Mouse (Mus musculus) small intestine, adult 2 months (tissue): ENCODE data around the gene Hist1h4a.

Experiments
- CTCF ChIP-seq: fragments of 200-500 bp; IDR thresholded peaks from 2 replicates; pipeline ENCODE4 v1.5.1; 2012; ENCODE audit warnings: low read depth, mild to moderate bottlenecking, control low read depth, inconsistent platforms, low read length, moderate library complexity, mixed read lengths; ENCODE audit not compliant: insufficient replicate concordance, insufficient read length; ENCODE audit errors: extremely low read depth
- POLR2A ChIP-seq: fragments of 200-500 bp; IDR thresholded peaks from 2 replicates; pipeline ENCODE4 v1.6.1; 2012; ENCODE audit warnings: low read depth, mild to moderate bottlenecking, control low read depth, inconsistent platforms, low read length, moderate library complexity

DNA sequence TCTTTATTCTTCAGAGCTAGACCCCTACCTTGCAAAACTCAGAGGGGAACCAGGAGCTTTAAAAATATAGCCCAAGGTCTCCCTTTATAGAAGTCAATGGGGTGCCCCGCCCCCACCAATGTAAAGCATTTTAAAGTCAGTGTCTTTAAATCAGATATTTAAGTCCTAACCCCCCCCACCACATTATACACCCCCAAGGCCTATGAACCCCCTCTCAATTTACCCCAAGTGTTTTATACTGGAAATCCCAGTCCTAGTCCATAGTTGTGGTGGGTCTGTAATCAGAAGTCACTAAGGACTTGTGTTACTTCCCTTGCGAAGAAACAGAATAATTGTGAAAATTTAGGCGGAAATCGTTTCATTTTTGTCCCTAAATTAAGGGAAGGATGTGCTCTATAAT, 23.0 kb downstream of the Hist1h4a start:
- TF ChIP-seq CTCF (no peak), POLR2A (no peak)
